Mouse (Mus musculus): ENCODE measurements around the gene Sf3b3. TPM values are rescaled to one million over a fixed set of nuclear protein-coding genes. Genes with fewer than 3 reads are reported as not detected.
A peak's percentile ranks its signal among the peaks of the same experiment; 100 is the strongest.

Gene Sf3b3
- polyA plus RNA-seq, 1 experiment: 33.3 TPM

DNA sequence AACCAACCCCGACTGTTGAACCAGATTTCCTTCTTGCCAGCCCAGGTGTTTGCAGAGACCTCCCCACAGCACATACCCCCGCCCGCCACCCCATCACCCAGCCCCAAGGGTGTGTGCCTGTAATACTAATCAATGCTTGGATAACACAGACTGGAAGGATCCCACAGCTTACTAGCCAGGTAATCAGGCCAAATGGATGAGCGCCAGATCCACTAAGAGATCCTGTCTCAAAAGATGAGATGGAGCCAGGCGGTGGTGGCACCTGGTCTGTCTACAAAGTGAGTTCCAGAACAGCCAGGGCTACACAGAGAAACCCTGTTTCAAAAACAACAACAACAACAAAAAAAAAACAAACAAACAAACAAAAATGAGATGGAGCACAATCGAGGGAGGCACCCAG is 79.3 kb downstream of the Sf3b3 start:
- 81% methylated on average over 6 of the region's 6 CpGs for WGBS
- TF ChIP-seq POLR2A (IDR thresholded peaks at IDR 0.05; ENCODE audit: borderline replicate concordance, extremely low read depth, low read depth, low read length) (no peak), CTCF (IDR thresholded peaks at IDR 0.05; ENCODE audit: insufficient read depth, low read length) (no peak)
- Histone ChIP-seq H3K4me3 (replicated peaks; ENCODE audit: extremely low read depth, low read depth, low read length) (no peak overlapping the region), H3K4me1 (ENCODE audit: control insufficient read depth, insufficient read depth, low read length) (no peaks in the 10 kb centered on the region)
- DNase-seq: no peak

DNA sequence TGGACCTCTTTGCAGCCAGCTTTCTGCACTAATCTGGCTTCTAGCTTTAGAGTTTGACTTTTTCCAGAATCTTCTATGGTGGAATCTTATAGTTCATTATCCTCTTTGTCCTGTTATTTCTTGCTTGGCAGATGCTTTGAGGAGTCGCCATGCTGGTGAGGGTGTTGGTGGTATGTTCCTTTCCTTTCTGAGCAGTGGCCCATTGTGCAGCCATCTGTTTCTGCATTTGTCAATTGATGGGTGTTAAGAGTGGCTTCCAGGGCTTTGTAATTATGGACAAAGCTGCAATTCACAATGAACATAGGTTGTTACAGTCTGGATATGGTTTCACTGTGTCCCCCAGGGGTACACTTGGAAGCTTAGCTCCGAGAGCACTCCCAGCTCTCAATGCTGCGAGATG is 81.9 kb downstream of the Sf3b3 start:
- Histone ChIP-seq H3K4me1 (ENCODE audit: control insufficient read depth, insufficient read depth, low read length) (peaks cover 12% of the 10 kb centered on the region), H3K4me3 (replicated peaks; ENCODE audit: extremely low read depth, low read depth, low read length) (no peak overlapping the region)
- TF ChIP-seq CTCF (IDR thresholded peaks at IDR 0.05; ENCODE audit: insufficient read depth, low read length) (no peak), POLR2A (IDR thresholded peaks at IDR 0.05; ENCODE audit: borderline replicate concordance, extremely low read depth, low read depth, low read length) (no peak)
- DNase-seq: no peak
- WGBS: 87% methylated on average over 3 of the region's 3 CpGs

DNA sequence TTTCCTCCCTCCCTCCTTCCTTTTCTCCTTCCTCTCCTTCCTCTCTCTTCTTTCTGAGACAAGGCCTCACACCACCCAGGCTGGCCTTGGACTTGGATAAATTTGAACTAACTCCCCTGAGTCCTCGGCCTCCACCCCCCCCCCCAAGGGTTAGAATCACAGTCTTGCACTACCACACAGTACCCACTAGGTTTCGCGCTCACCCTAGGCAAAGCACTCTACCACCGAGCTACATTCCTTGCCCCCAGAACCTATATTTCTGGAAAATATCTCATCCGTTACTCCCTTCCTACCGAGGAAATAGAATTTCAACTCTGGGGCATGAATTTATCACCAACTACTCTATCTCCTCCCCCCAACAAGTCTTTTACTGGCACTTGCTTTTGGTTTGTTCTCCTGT is 84.6 kb downstream of the Sf3b3 start:
- TF ChIP-seq CTCF (IDR thresholded peaks at IDR 0.05; ENCODE audit: insufficient read depth, low read length): peak; percentile 32
- TF ChIP-seq POLR2A (IDR thresholded peaks at IDR 0.05; ENCODE audit: borderline replicate concordance, extremely low read depth, low read depth, low read length): no peak
- Histone ChIP-seq H3K4me3 (replicated peaks; ENCODE audit: extremely low read depth, low read depth, low read length) (no peak overlapping the region), H3K4me1 (ENCODE audit: control insufficient read depth, insufficient read depth, low read length) (peaks cover 12% of the 10 kb centered on the region)
- 65% methylated on average over 6 of the region's 6 CpGs for WGBS
- DNase-seq: no peak

DNA sequence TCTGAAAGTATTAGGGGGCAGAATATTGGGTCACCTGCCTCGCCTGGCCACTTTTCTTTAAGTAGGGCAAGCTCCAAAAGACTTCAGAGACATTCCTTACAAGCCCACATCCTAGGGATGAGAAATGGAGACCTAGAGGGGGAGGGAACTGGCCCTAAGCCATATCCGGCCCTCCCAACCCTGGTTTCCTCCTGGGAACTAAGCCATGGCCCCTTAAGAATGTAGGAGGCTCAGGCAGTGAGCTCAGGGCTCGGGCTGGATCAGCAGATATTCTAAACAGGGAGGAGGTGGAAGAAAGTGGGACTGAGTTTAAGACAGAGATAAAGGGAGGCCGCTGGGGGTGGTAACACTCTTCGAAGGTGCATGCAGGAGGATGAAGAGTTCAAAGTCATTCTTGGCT is 85.4 kb downstream of the Sf3b3 start:
- 31% methylated on average over 5 of the region's 5 CpGs for WGBS

DNA sequence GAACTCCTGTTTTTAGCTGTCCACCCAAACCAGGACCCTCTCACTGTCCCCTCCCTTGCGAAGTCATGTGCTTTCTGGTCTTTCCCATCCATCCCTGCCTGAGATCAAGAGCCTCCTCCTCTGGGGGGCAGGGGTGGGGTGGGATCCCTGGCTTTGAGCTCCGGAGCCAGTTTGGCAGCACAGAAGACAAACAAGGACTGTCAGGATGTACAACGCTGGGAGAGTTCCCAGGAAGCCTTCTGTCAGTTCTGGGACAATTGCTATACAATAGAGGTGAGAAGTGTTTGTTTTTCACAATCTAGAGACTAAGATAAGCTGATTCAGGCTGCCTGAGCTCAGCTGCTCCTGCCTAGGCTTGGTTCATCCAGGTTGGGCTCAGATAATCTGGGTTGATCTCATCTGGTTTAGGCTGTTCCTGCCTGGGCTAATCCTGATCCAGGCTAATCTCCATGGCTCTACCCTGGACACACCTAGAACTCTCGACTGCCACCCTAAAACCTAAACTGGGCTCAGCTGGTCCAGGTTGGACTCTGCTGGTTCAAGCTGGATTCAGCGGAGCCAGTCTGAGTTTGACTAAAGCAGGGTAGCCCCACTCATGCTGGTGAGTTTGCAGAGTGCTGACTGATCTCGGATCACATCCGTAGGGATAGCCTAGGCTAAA is 86.2 kb downstream of the Sf3b3 start:
- WGBS: 49% methylated on average over 7 of the region's 7 CpGs
- TF ChIP-seq POLR2A (IDR thresholded peaks at IDR 0.05; ENCODE audit: borderline replicate concordance, extremely low read depth, low read depth, low read length) (no peak), CTCF (IDR thresholded peaks at IDR 0.05; ENCODE audit: insufficient read depth, low read length) (no peak)
- no peak for DNase-seq
- Histone ChIP-seq H3K4me1 (ENCODE audit: control insufficient read depth, insufficient read depth, low read length) (peaks cover 12% of the 10 kb centered on the region), H3K4me3 (replicated peaks; ENCODE audit: extremely low read depth, low read depth, low read length) (no peak overlapping the region)

More for the DNA sequence above, 85.4 kb downstream of the Sf3b3 start:
- no peak for TF ChIP-seq POLR2A (IDR thresholded peaks at IDR 0.05; ENCODE audit: borderline replicate concordance, extremely low read depth, low read depth, low read length)
- no peak for TF ChIP-seq CTCF (IDR thresholded peaks at IDR 0.05; ENCODE audit: insufficient read depth, low read length)
- DNase-seq: peak; percentile 54
- Histone ChIP-seq H3K4me1 (ENCODE audit: control insufficient read depth, insufficient read depth, low read length) (peaks cover 12% of the 10 kb centered on the region), H3K4me3 (replicated peaks; ENCODE audit: extremely low read depth, low read depth, low read length) (no peak overlapping the region)

Other genes starting within 250 kb of the Sf3b3 start
- gene Vac14, start 228.2 kb downstream of the Sf3b3 start, polyA plus RNA-seq (2012; rRNA removed): 33.3 TPM in 2 replicates
- 120 and 125 TPM in 2 replicates for gene Mtss1l, start 125.3 kb downstream of the Sf3b3 start, polyA plus RNA-seq (2012; rRNA removed)
- 35.4 and 40.4 TPM in 2 replicates for gene Il34, start 40.9 kb downstream of the Sf3b3 start, polyA plus RNA-seq (2012; rRNA removed)
- 19.2 and 26.8 TPM in 2 replicates for gene Cog4, start 187 bp downstream of the Sf3b3 start, polyA plus RNA-seq (2012; rRNA removed)
- 15.8 and 17.9 TPM in 2 replicates for gene Fuk, start 55.7 kb upstream of the Sf3b3 start, polyA plus RNA-seq (2012; rRNA removed)
- gene St3gal2, start 73.1 kb upstream of the Sf3b3 start, polyA plus RNA-seq (2012; rRNA removed): 41.0 and 48.5 TPM in 2 replicates
- 16.3 and 21.0 TPM in 2 replicates for gene Ddx19a, start 151.0 kb upstream of the Sf3b3 start, polyA plus RNA-seq (2012; rRNA removed)
- gene Ddx19b, start 185.0 kb upstream of the Sf3b3 start, polyA plus RNA-seq (2012; rRNA removed): 2.4 and 4.9 TPM in 2 replicates
- 20.0 and 28.7 TPM in 2 replicates for gene Aars, start 186.4 kb upstream of the Sf3b3 start, polyA plus RNA-seq (2012; rRNA removed)
- gene Exosc6, start 209.6 kb upstream of the Sf3b3 start, polyA plus RNA-seq (2012; rRNA removed): 1.8 and 22.2 TPM in 2 replicates
- gene Clec18a, start 245.6 kb upstream of the Sf3b3 start, polyA plus RNA-seq (2012; rRNA removed): 0.07 TPM in 1 of 2 replicates, not detected in the other
- 12.0 and 12.5 TPM in 2 replicates for gene Pdpr, start 247.8 kb upstream of the Sf3b3 start, polyA plus RNA-seq (2012; rRNA removed)